Mouse (Mus musculus) neural tube, embryonic 11.5 days (tissue): ENCODE measurements at regions not wholly inside any gene's neighbourhood (a gene's known extent, or its start where the extent isn't known, plus 50 kb on each side); places are given as distances from the start of the nearest gene placed in this dataset.

Experiments used
- ATAC-seq: fragments of 200-750 bp; cut with Nextera tagmentation; 2 replicates; pipeline ENCODE4 v1.8.0; 2017; ENCODE audit warnings: moderate number of reproducible peaks, mild to moderate bottlenecking, moderate TSS enrichment, moderate library complexity; ENCODE audit not compliant: insufficient read depth, low FRiP score, low TSS enrichment
- DNase-seq: peaks from one replicate; pipeline ENCODE4 v3.0.0-alpha.2; 2015; ENCODE audit warnings: low spot score
- H3K27ac ChIP-seq: fragments of 300-500 bp; sonication (generic); 2 replicates; pipeline ENCODE4 v1.5.1; 2014; ENCODE audit warnings: low read depth, mild to moderate bottlenecking, low read length
- H3K27me3 ChIP-seq: fragments of 300-500 bp; sonication (generic); 2 replicates; pipeline ENCODE4 v1.6.1; 2014; ENCODE audit warnings: mild to moderate bottlenecking, low read length, mixed read lengths; ENCODE audit not compliant: control insufficient read depth, insufficient read depth
- H3K36me3 ChIP-seq: fragments of 300-500 bp; sonication (generic); 2 replicates; pipeline ENCODE4 v1.6.1; 2014; ENCODE audit warnings: mild to moderate bottlenecking, low read length, moderate library complexity, mixed read lengths; ENCODE audit not compliant: control insufficient read depth, insufficient read depth
- H3K4me1 ChIP-seq: fragments of 300-500 bp; sonication (generic); 2 replicates; pipeline ENCODE4 v1.6.1; 2014; ENCODE audit warnings: low read length, mixed read lengths; ENCODE audit not compliant: control insufficient read depth, insufficient read depth
- H3K4me2 ChIP-seq: fragments of 300-500 bp; sonication (generic); 2 replicates; pipeline ENCODE4 v1.6.1; 2014; ENCODE audit warnings: low read depth, mild to moderate bottlenecking, moderate library complexity
- H3K4me3 ChIP-seq: fragments of 300-500 bp; sonication (generic); 2 replicates; pipeline ENCODE4 v1.5.1; 2014; ENCODE audit warnings: low read depth, low read length
- H3K9ac ChIP-seq: fragments of 300-500 bp; sonication (generic); 2 replicates; pipeline ENCODE4 v1.6.1; 2014; ENCODE audit warnings: mild to moderate bottlenecking, low read length
- H3K9me3 ChIP-seq: fragments of 300-500 bp; sonication (generic); 2 replicates; pipeline ENCODE4 v1.6.1; 2016; ENCODE audit warnings: low read length; ENCODE audit not compliant: control insufficient read depth
- WGBS: fragments of 180-500 bp; shearing (Covaris S2); extraction: QIAGEN DNeasy Blood & Tissue Kit; methylation state at CpG from one replicate; pipeline ENCODE4 v1.1.7; 2014; 5-methylcytosine and 5-hydroxymethylcytosine counted together

GRCm38 (mm10) chr9:81140158-81140557 lies 493.5 kb downstream of the Htr1b start:
- no peaks in the 10 kb centered on the region for H3K36me3 ChIP-seq
- H3K27me3 ChIP-seq: no peaks in the 10 kb centered on the region
- no peaks in the 10 kb centered on the region for H3K9me3 ChIP-seq
- no peaks in the 10 kb centered on the region for H3K4me1 ChIP-seq
- H3K4me3 ChIP-seq: no peak overlapping the region
- no peak overlapping the region for H3K4me2 ChIP-seq
- DNase-seq (no peak), ATAC-seq (no peak)
- 89% methylated on average over 3 of the region's 3 CpGs for WGBS
- H3K9ac ChIP-seq: no peak overlapping the region
- no peak overlapping the region for H3K27ac ChIP-seq

DNA sequence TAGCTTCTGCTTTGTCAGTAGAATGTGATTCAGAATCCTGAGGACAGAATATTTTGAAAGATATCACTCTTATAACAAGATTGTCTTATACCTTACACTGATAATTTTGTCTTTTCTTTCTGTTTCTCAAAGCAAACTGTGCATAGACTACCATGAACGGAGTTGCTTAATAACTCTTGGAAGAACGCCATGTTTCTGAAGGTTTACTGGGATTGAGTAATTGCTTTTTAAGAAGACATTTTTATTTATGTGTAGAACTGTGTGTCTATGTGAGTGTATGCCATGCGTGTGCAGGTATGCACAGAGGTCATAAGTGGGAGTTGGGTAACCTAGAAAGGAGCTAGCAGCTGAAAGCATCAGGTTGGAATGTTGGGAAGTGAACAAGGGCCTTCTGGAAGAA lies 497.3 kb downstream of the Htr1b start:
- no peak overlapping the region for H3K4me2 ChIP-seq
- 92% methylated on average over 3 of the region's 3 CpGs for WGBS
- ATAC-seq: no peak
- no peak overlapping the region for H3K4me3 ChIP-seq
- H3K36me3 ChIP-seq: no peaks in the 10 kb centered on the region
- H3K9me3 ChIP-seq: no peaks in the 10 kb centered on the region
- H3K4me1 ChIP-seq: no peaks in the 10 kb centered on the region
- H3K9ac ChIP-seq: no peak overlapping the region
- no peaks in the 10 kb centered on the region for H3K27me3 ChIP-seq
- no peak overlapping the region for H3K27ac ChIP-seq
- no peak for DNase-seq

DNA sequence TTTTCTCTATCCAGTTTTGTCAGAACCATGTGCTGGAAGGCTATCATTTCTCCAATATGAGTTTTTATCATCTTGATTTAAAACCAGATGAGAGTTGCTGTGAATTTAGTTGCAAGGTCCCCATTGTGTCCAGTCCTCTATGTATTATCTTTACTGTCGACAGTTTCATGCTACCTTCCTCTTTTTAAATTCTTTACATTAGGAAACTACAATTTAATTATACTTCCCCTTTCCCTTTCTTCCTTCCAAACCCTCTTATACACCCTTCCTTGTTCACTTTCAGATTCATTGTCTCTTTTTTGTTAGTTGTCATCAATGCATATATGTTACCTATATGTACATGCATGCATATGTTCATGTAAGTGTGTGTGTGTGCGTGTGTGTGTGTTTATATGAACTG lies 520.6 kb downstream of the Htr1b start:
- Histone ChIP-seq H3K9me3 (no peaks in the 10 kb centered on the region), H3K36me3 (no peaks in the 10 kb centered on the region), H3K4me2 (no peak overlapping the region), H3K27me3 (no peaks in the 10 kb centered on the region), H3K27ac (no peak overlapping the region), H3K9ac (no peak overlapping the region), H3K4me1 (no peaks in the 10 kb centered on the region), H3K4me3 (no peak overlapping the region)
- 84% methylated on average over 2 of the region's 2 CpGs for WGBS
- DNase-seq (no peak), ATAC-seq (no peak)

- Histone ChIP-seq H3K27me3 (no peaks in the 10 kb centered on the region), H3K4me3 (no peak overlapping the region), H3K9me3 (no peaks in the 10 kb centered on the region), H3K36me3 (no peaks in the 10 kb centered on the region), H3K9ac (no peak overlapping the region), H3K4me2 (no peak overlapping the region), H3K4me1 (no peaks in the 10 kb centered on the region), H3K27ac (no peak overlapping the region)
- ATAC-seq (no peak), DNase-seq (no peak)
- WGBS: 83% methylated on average over 1 of the region's 1 CpGs
Observed at GRCm38 (mm10) chr9:81073248-81073647, 560.4 kb downstream of the Htr1b start.

DNA sequence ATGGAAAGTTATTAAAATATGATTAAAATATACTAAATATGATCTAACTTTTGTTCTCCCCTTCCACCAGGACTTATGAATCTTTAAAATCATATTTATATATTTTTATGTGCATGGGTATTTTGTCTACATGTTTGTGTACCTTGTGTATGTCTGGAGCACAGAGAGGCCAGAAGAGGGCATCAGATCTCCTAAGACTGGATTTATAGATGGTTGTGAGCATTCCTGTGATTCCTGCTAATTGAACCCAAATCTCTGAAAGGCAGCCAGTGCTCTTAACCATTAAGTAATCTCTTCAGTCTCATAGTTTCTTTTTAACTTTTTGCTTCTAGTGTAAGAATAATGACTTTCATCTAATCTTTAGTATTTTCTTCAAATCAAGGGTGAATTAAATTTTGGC lies 577.2 kb upstream of the Impg1 start:
- ATAC-seq: no peak
- no peaks in the 10 kb centered on the region for H3K36me3 ChIP-seq

GRCm38 (mm10) chr9:81041967-81042366 lies 576.7 kb upstream of the Impg1 start:
- Histone ChIP-seq H3K9me3 (no peaks in the 10 kb centered on the region), H3K27me3 (no peaks in the 10 kb centered on the region), H3K4me3 (no peak overlapping the region), H3K9ac (no peak overlapping the region), H3K4me2 (no peak overlapping the region), H3K4me1 (no peaks in the 10 kb centered on the region), H3K27ac (no peak overlapping the region), H3K36me3 (no peaks in the 10 kb centered on the region)
- ATAC-seq (peak; percentile 22; the same call in 1 of the 2 replicates), DNase-seq (no peak)

More for the DNA sequence above, 577.2 kb upstream of the Impg1 start:
- DNase-seq: no peak
- Histone ChIP-seq H3K9ac (no peak overlapping the region), H3K27me3 (no peaks in the 10 kb centered on the region), H3K4me1 (no peaks in the 10 kb centered on the region), H3K4me3 (no peak overlapping the region), H3K4me2 (no peak overlapping the region), H3K27ac (no peak overlapping the region), H3K9me3 (no peaks in the 10 kb centered on the region)
